Mouse (Mus musculus): ENCODE results near the gene Cfap20.
A peak's percentile ranks its signal among the peaks of the same experiment; 100 is the strongest.

Cfap20 gene

DNA sequence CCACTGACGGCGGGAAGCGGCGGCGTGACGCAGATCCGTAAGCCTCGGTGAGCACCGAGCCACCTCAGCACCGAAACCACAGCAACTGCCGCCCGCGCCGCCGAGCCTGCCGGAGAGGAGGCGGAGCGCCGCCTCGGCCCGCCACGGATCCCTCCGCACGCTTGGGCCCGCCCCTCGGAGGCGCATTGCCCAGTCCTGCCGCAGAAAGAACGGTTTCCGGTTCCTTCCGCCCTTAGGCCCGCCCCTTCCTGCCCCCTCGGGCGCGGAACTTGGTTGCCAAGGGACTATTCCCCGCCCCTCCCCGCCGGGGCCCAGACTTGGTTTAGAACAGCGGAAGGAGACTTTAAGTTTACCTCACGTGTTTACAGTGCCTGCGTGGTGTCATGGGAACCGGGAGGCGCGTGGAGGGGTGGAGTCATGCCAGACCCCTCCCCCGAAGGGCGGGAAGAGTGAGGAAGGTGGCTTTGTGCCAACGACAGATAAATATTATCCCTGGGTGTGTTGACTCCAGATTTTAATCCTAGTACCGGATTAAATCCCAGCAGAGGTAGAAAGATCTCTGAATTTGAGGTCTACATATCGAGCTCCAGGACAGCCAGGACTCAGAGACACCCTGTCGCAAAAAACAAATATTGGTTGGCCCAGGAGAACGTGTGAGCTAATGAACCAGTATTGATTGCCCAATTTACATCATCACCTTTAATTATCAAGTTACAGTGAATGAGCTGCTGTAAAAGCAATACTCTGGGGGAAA, at the start of gene Cfap20:
Gene Cfap20 (minus strand): TSS at position 184 of the 754 bp plus-strand sequence.
- peak; percentile 99 for DNase-seq (ENCODE audit: low read depth)

DNA sequence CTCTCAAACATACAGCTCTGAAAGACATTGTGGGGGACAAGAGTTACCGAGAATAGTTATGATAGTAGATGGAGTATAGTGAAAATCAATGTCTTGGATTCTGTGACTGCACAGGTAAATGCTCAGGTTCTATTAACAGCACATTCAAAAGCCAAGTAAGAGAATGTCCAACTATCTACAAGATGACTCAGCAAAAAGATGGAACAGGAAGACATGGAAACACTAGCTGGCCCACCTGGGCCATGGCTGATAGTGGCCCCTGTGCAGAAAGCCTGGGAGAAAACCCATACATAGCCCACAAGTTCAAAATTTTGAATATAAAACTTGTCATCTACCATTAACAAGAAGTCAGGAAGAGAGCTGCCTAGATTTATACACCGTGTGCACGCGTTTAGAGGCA, 35.3 kb upstream of the Cfap20 start:
- DNase-seq (ENCODE audit: low read depth): no peak

DNA sequence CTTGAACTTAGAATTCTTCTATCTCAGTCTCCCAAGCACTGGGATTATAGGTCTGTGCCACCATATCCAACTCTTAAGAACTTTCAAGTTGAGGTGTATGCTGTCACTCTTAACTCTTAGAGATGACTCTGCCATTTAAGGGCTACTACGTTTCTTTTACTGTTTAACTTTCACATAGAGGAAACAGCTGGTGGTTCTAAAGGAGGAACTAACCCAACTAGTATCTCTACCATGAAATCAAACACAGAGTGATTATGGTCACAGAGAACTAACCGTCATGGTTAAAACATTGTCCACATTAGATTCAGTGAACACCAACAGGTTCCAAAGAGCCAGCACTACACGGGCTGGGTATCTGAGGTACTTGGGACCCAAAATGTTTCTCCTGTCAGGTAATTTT, 34.3 kb upstream of the Cfap20 start:
- no peak for DNase-seq (ENCODE audit: low read depth)

DNA sequence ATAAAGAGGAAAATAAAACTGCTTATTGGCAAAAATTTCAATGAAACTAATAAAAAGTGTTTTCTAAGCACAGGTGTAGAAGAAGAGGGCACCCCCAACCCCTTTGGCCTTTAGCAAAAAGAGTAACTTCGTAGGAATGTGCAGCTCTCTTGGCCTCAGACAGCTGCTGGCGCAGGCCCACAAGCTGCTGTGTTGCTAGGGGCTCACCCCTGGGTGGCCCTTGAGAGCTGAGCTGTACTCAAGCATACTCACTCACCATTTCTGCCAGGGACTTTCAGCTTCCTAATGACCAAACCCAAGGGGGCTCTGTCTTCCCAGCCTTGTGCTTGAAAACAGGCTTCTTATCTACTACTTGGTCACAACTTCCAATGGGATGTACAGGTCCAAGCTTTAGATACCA, 31.9 kb upstream of the Cfap20 start:
- DNase-seq (ENCODE audit: low read depth): no peak

DNA sequence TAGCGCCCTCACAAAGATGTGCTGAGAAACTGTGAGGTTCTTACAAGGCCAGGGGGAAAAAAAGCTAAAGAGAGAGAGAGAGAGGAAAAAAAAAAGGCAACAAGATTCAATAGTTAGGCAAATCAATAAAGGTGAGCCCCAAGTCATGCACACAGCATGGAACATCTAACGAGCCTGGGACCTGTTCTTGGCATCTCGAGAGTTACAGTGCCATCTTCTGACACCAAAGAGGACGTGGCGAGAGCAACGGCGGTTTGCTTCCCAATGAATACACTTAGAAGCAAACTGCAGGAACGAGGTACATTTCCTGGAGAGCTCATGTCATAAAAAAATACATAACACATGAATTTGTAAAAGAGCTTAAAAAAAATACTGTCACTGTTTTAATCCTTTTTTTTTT, 17.8 kb upstream of the Cfap20 start:
- no peak for DNase-seq (ENCODE audit: low read depth)

DNA sequence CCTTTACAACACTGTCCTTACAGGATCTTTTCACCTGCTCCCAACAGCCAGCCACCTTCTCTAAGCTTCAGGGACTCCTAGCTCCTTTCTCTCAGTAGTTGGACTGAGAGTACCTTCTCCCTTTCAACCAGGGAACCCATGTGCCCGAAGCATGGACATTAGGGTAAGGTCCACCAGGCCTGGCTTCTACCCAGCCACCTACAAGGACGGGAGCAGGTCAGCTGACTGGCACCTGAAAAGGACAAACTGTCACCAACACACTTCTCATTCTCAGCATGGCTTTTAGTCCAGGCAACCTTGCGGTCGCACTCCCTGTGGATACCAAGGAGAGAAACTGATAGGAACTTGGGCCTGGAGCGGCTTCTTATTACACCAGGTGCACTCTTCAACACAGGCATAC, 15.6 kb upstream of the Cfap20 start:
- no peak for DNase-seq (ENCODE audit: low read depth)

DNA sequence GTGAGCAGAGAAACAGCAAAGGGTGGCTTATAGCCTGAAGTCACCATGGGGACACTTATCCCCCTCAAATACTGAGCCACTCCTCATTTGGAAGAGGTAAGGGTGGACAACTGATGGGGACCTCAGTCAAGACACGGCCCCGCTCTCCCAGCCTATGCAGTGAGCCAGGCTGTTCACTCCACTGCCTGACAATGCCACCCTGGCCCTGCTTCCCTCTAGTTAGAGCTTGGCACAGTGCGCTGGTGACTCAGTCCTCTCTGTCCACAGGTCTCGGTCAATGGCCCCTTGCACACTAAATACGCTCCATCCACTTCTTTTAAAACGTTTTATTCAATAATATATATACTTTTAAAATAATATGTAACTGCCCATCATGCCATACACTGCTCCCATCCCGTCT, 13.0 kb upstream of the Cfap20 start:
- no peak for DNase-seq (ENCODE audit: low read depth)

DNA sequence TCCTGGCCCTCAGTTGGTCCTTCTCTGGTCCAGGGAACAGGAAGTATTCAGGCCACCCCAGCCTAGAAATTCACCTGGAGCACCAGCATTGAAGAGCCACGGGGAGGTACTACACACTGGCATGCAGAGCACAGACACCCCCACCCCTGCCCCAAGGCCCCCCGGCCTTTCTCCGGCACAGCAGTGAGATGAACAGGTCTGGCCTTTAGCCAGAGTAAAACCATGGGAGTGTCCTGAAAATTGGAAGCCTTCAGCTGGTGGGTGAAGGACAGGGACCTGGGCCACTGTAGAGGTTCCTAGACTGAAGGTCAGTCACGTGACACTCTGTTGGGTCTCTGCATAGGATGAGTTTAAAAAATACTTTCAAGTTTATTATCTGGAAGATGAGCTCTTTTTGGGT, 10.4 kb upstream of the Cfap20 start:
- DNase-seq (ENCODE audit: low read depth): no peak

DNA sequence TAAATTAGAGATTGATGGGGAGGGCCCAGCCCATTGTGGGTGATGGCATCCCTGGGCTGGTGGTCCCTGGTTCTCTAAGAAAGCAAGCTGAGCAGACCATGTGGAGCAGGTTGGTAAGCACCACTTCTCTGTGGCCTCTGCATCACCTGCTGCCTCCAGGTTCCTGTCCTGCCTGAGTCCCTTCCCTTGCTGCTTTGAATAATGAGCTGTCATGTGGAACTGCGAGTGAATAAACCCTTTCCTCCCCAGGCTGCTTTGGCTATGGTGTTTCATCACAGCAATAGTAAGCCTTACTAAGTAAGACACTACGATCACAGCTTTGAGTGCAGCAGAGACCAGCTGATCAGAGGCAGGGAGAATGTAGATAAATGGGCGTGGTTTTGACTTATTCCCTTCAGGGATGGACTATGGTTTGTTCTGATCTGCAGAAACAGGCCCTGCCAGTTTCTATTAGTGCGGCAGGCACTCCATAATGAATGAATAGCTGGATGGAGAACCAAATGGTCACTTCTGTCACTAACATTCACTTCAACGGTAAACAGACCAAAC, 6.9 kb upstream of the Cfap20 start:
- DNase-seq (ENCODE audit: low read depth): no peak

DNA sequence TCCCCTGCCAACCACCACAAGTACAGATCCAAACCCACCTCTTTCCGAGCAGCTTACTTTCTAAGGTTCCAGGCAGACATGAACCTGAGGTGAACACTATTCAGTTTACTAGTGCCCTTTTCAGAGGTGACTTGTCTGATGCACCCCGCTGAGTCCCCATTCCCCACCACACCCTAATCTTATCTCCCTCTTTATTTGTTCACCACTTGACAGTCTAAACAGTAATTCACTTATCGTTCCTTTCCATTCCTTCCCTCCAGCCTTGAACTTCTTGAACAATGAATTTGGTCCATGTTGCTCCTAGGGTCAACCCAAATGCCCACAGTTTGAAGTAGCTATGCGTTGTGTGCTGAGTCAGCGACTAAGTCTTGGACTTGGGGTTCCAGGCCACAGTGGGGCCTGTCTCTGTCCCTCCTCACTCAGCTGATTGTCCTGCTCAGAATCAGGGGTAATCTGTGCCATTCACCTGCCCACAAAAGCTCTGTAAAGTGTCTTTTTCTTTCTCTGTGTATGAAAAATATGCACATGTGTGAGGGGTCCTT, 5.6 kb upstream of the Cfap20 start:
- no peak for DNase-seq (ENCODE audit: low read depth)

DNA sequence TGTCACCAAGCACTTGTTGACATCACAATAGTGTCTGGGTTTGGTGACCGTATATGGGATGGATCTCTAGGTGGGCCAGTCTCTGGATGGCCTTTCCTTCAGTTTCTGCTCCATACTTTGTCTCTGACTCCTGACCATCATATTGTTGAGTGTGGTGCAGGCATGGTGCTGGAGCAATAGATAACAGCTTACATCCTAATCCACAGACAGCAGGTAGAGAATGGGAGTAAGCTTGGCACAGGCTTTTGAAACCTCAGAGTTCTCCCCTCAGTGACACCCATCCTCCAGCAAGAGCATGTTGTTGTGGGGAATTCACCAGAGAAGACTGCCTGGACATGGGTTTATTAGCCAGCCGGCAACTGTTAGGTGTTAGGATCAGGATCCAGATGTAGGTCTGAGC, 4.8 kb upstream of the Cfap20 start:
- DNase-seq (ENCODE audit: low read depth): no peak

DNA sequence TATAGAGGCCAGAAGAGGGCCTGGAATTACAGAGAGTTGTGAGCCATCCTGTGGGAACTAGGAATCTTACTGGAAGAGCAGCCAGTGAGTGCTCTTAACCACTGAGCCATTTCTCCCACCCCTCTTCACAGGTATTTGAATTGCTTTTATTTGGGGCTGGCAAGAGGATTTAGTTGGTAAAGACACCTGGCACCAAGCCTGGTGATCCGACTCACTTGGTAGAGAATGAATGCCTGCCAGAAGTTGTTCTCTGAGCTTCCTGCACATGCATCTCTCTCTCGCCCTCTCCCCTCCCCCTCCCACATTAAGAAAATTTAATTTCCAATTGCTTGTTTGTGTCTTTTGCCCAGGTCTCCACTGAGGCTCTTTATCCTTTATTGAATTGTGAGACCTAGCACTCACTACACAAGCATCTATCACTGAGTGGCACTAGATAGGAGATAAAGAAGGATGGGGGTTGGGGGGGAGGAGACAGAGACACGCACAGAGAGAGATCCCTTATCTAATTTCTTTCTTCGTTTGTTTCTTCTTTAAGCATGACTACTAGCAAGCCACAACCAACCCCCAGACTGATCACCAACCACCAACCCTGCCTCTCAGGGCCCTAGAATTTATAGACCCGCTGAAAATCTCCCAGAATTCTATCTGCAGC, 2.8 kb upstream of the Cfap20 start:
- DNase-seq (ENCODE audit: low read depth): no peak

DNA sequence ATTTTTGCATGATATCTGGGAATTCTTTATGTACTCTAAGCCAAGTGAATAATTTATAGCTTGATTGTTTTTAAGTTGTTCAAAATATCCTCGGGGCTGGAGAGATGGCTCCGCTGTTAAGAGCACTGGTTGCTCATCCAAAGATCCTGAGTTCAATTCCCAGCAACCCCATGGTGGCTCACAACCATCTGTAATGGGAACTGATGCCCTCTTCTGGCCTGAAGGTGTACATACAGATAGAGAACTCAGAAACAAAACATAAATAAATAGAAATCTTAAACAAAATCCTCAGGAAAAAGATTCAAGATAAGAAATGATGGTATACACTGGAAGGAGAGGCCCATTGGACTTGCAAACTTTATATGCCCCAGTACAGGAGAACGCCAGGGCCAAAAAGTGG, 1.3 kb upstream of the Cfap20 start:
- no peak for DNase-seq (ENCODE audit: low read depth)

DNA sequence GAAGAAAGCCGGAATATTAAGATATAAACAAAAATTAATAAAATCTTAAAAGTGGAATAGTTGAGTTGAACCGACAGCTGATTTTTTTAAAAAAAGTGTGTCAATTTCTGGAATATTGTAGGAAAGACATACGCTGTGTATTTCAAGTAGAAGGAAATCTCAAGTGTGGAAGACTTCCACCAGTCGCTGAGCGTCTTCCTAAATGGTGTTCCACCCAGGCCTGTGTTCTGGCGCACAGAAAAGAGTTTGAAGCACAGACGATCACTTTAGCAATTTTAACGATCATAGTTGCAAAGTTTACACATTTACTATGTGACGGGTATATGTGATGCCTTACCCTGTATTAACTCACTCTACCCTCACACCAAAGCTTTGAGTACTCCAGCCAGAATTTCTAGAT, 802 bp upstream of the Cfap20 start:
- DNase-seq (ENCODE audit: low read depth): peak; percentile 19

DNA sequence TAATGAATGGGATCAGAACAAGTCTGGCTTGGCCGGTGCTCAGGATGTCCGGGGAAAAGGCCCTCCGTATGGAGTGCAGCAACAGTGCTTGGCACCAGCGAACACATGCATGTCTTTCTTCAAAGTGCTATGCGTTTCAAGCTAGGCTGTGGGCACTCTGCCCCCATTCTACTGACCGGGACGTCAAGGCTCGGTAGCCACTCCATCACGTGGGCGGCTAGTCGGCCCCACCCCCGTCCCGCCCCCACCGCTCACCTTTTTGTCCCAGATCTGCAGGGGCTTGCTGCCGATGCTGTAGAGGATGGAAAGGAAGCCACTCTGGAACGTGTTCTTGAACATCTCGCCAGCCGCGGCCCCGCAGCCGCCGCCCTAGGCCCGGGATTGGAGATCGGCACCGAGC, 436 bp downstream of the Cfap20 start:
- DNase-seq (ENCODE audit: low read depth): no peak

DNA sequence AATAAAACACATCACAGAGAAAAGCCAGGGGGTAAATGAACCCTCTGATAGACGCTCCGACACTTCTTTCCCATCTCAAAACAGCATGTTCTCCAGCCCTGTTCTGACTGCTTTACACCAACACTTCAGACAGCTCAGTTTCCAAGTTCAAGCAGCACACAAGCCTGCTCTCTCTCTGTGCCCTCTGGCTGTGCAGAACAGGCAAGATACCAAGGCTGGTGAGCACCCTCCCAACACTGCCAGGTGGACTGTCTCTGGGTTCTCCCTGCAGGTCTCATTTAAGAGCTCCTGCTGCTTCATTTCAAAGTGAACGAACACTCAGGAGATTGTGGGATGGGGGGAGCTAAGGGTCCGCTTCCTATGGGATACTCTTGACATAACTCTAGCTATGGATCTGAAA, 1.5 kb downstream of the Cfap20 start:
- DNase-seq (ENCODE audit: low read depth): no peak

DNA sequence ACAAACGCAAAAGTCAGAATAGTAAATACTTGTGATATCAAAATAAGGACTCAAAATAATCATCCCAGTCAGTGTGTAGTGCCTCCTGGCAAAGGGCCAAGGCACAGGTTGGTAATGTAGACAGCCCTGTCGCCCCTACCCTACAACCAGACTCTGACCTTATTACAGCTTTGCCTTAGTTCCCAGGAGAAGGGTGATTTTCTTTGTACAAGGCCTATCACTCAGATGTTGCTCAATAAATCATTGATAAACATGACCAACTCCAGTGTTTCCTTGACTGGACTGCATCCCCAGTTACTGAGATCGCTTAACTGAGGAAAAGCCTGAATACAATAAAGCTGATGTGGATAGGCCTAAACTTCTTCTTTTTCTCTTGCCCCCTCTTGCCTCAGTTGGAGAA, 2.2 kb downstream of the Cfap20 start:
- DNase-seq (ENCODE audit: low read depth): no peak

DNA sequence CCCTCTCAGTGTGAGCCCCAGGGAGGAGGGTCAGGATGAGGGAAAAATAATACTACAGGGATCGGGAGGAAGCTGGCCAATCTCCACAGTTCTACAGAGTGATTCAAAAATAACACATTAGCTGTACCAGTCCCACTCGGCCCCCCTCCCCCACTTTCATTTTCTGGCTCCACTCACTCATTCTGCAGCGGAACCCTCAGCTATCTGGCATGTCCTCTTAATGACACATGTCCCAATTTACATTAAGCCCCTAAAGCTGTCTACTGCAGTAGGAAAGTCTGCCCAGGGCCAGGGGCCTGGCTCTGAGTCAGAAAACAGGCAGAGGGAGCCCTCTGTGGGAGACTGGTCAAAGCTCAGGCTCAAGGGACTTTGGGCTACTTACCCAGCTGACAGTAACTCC, 4.7 kb downstream of the Cfap20 start:
- DNase-seq (ENCODE audit: low read depth): no peak

DNA sequence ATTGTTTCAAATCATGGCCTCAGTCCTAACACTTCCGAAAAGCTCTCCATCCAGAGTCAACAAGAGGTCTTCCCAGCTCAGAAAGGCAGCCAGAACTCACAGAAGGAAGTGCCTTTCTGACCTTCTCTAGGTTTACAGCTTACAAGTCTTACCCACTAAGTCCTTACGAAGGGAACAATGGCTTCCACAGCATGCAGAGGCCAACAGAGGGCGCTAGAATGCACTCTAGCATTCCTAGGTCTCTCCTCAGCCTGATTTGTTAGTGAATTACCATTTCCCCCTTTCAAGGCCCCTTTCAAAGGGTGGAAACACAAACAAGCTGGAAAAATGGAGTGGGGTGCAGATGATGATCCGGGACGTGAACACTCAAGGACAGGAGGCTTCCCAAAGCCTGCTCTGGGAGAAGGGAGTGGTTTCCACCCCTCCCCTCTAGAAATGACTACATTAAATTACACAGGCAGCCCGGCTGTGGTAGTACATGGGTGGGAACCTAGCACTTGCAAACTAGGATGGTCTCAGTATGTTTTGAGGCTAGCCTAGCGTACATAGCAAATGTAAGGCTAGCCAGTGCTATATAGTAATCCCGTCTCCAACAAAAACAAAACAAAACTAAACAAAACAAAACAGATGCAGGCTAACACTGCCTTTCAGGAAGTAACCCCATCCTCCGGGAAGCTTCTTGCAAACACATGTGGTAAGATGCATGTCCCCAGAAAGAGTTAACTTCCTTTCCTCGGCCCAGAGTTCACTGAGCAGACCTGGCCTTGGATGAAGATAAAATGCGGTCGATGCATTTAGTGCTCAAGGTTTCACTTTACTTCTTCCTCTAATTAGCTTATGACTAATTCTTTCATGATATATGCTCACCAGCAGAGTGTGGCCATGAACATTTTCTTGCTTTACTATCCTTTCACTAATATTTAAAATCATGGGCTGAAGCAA, 6.8 kb downstream of the Cfap20 start:
- peak; percentile 87 for DNase-seq (ENCODE audit: low read depth)

DNA sequence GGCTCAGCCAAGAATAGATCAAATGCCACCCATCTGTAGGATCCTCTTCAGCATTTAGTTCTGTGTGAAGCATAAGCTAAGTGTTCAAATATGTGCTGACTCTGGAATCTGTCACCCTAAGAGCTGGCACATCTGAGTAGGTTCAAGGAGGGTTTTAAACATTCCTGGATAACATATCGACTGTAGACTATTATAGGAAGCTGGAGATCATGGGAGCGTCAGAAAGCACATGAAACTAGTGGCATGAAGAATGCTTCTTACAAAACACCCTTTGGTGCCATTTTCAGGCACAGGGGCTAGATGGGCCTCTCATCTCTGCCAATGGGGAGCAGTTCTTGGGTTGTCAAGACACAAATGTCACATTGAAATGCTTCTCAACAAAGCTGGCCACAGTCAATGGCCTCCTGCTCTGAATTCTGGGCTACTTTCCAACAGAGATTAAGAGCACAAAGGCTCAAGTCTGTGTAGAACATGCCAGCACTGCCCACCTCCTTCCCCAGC, 7.8 kb downstream of the Cfap20 start:
- DNase-seq (ENCODE audit: low read depth): no peak

DNA sequence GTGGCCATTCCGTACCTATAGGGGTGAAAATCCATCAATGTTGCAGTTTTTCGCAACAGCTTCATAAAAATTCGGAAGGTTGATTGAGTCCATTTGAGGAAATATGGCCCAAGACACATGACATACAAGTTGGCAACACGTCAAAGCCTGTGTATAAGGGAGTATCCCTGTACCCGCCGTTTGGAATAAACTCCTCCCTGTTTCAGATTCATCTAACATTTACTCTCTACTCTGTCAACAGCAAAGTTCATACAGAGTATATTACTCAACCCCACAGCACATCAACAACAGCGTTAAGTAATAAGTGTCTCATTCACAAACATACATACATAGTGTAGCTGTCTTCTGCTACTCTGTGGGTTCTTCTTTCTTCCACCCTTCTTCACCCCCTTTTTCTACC, 10.0 kb downstream of the Cfap20 start:
- DNase-seq (ENCODE audit: low read depth): no peak

DNA sequence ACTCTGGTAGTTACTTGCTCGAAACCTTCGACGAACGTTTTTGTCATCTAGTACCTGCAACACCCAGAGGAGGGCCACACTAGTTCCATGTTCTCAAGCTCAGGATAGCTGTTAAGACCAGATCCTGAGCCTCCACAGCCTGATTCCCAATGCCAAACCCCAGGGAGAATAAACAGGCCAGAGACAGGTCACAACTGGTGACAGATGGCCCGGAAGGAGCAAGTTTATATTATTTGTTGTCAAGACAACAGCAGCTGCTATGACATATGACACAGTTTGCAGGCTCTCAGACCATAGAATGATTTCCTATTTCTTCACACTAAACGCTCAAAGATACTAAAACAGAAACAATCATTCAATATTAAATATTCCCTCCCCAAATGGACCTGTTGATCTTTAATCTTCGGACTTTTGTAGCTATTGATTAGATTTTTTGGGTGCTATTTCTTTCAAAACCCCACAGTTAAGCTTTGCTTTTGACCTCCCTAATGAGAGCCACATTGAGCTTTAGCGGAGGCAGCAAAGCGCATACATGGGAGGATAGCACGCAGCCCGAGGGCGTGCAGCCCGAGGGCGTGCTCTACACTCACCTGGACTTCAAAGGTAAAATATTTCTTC, 12.4 kb downstream of the Cfap20 start:
- no peak for DNase-seq (ENCODE audit: low read depth)
